Mouse (Mus musculus) megakaryocyte, adult 5-6 weeks (primary cell): ENCODE measurements at regions not wholly inside any gene's neighbourhood (a gene's known extent, or its start where the extent isn't known, plus 50 kb on each side); places are given as distances from the start of the nearest gene placed in this dataset.

Source experiments
- ATAC-seq: 2 replicates; pipeline ENCODE4 v1.8.0; 2016; ENCODE audit warnings: mild to moderate bottlenecking, inconsistent platforms; ENCODE audit not compliant: poor library complexity, severe bottlenecking

DNA sequence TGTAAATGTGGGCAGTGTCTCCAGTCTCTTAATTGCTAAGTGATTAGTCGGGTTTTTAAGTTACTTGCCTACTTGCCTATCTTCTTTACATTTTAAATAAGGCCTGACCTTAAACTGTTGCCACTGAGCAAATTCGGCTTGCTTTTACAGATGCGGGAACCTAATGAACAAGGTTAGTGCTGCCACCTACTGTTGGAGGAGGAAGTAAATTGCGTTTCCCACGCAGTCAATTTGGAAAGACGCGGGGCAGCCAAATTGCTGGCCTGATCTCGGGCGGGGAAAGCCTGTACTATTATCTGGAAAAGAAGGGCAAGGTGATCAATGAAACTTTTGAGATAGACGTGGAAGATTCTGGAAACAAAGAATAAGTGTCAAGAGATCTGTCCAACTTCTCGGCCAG lies 79.5 kb upstream of the Slc38a4 start:
- peak; percentile 40; the same call in 1 of the 2 replicates for ATAC-seq

GRCm38 (mm10) chr15:97127771-97128170 lies 72.0 kb upstream of the Slc38a4 start:
- no peak for ATAC-seq

DNA sequence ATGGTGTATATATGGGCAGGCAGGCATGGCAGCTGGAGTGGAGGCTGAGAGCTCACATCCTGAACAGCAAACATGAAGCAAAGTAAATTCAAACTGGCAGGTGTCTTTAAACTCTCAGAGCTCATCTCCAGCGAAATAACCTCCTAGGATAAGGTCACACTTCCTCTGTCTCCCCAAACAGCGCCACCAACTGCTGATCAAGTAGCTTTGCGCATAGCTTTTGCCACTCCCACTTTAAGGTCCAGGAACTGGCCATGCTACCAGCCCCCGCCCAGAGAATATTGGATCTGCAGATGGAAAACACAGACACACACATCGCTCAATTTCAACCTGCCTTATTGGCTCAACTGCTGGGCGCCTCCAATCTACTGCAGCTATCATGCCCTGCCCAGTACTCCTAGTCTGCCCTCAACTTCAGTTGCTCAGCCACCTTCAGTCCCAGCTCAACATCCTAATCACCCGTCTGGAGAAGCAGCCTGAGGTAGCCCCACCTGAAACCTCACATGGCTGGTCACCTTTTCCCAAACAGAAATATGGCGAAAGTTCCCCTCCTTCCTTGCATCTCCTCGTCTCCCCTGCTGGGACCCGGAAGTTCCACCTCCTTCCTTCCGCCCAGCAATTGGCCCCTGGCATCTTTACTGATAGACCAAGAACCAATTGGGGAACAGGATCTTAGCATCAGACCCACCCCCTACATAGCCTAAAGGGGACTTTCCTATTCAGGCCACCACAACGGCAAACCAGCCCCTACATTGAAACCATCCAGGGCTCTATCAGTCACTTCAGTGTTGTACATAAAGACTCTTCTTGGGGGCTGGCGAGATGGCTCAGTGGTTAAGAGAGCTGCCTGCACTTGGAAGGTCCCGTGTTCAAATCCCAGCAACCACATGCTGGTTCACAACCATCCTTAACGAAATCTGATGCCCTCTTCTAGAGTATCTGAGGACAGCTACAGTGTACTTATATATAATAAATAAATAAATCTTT lies 70.4 kb upstream of the Slc38a4 start:
- ATAC-seq = no peak

GRCm38 (mm10) chr15:97122263-97122662 lies 66.5 kb upstream of the Slc38a4 start:
- ATAC-seq = no peak

- no peak for ATAC-seq
These were observed 56.9 kb upstream of the Slc38a4 start for GRCm38 (mm10) chr15:97112452-97113200.

- ATAC-seq = no peak
These were observed 55.8 kb upstream of the Slc38a4 start for GRCm38 (mm10) chr15:97111320-97112192.

GRCm38 (mm10) chr15:97107779-97108178 lies 52.0 kb upstream of the Slc38a4 start:
- ATAC-seq = no peak

- ATAC-seq = no peak
These were observed 50.8 kb upstream of the Slc38a4 start for GRCm38 (mm10) chr15:97106556-97106955.
